Mouse (Mus musculus) mouse trophoblast stem cell (cell line): ENCODE measurements at regions not wholly inside any gene's neighbourhood (a gene's known extent, or its start where the extent isn't known, plus 50 kb on each side); places are given as distances from the start of the nearest gene placed in this dataset.

Experiments used
- in situ Hi-C, 2 experiments: fragments of 300-500 bp; cut with MseI, MboI; formaldehyde crosslinking; loops; 2 replicates in 1 of 2; 3 replicates in 1 of 2; pipeline ENCODE4 v1.15.1; 2025

- in situ Hi-C loops, result no loop called here
Observed at GRCm38 (mm10) chr10:92504271-92504670, 217.9 kb downstream of the Nedd1 start.

DNA sequence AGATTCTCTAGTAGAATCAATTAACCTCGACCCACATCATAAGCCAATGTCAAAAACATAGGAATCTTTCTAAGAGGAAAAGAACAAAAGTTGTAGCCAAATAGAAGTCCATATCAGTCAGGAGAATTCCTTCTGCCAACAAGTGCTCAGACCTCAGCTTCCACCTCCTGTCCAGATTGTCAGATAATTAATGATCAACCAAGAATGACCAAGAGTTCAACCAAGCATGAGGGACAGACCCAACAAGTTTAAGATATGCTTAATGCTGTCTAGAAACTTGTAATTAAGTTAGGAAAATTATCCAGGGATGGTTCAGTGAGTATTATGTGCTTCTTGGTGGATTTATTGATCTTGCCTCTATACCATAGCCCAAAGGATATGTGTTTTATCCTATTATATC, 238.6 kb downstream of the Nedd1 start:
- in situ Hi-C loops, result no loop called here

DNA sequence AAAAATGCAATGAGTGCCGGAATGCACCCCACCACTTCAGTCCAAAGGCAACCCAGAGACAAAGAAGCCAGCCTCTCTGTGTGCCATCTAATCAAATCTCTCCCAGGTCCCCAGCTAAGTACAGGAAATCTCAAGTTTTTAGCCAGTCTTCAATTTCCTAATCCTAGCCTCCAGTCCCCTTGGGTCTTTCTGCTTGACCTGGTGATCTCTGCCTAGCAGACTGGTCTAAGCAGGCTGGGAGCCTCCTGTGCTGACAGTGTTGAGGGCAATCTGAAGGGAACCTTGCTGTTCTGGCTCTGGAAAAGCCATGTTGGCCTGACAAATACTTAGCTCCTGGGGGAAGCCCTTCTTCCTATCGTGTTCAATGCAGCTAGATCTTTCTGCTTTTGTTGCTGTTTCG, 248.9 kb downstream of the Nedd1 start:
- in situ Hi-C loops, result no loop called here

- in situ Hi-C loops, result no loop called here
Observed at GRCm38 (mm10) chr10:92471111-92471510, 251.1 kb downstream of the Nedd1 start.

DNA sequence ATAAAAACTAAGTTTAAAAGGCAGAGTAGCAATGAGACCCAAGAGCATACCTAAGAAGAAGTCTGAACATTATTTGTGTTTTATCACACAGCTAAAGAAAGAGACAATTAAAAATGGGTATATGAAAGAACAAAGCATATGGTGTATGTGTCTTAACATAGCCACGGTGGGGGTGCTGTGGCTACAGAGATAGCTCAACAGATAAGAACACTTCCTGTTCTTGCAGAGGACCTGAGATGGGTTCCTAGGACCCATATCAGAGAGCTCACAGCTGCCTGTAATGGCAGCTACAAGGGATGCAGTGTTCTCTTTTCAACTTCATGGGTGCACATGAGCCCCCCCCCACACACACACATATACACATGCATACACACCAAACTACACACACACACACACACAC, 267.0 kb downstream of the Nedd1 start:
- in situ Hi-C loops, result no loop called here

DNA sequence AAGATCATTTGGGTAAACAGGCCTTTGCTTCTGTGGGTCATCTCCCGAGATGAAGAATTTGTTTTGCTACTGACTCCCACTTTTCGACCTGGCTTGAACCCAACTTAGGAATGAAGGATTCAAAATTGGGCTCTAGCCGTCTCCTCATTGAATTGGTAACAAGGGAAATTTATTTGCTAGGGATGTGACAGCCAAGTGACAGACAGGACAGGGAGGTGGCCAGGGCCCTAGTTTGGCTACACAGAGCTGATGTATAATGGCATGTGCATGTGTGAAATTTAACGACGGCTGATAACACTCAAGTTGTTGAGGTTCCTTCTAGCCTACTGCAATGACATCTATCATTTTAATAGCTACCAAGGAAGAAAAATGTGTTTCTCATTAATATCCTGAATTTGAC, 268.7 kb downstream of the Nedd1 start:
- in situ Hi-C loops, result no loop called here

DNA sequence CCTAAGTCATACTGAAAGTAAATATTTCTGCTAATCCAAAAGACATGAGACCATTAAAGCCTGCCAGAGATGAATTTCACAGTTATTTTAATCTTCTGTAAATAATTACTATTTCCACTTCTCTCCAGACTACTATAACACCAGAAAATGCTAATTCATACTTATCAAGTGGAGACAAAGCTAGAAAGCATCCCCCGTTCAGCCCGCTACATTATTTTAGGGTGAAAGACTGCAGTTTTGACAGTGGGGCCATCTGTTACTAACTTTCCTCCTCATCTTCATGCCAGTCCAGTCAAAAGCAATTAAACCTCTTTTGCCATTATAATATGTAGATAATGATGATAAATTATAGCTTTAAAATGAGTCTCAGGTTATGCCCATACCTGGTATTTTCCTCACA, 276.3 kb downstream of the Nedd1 start:
- in situ Hi-C loops, result no loop called here

DNA sequence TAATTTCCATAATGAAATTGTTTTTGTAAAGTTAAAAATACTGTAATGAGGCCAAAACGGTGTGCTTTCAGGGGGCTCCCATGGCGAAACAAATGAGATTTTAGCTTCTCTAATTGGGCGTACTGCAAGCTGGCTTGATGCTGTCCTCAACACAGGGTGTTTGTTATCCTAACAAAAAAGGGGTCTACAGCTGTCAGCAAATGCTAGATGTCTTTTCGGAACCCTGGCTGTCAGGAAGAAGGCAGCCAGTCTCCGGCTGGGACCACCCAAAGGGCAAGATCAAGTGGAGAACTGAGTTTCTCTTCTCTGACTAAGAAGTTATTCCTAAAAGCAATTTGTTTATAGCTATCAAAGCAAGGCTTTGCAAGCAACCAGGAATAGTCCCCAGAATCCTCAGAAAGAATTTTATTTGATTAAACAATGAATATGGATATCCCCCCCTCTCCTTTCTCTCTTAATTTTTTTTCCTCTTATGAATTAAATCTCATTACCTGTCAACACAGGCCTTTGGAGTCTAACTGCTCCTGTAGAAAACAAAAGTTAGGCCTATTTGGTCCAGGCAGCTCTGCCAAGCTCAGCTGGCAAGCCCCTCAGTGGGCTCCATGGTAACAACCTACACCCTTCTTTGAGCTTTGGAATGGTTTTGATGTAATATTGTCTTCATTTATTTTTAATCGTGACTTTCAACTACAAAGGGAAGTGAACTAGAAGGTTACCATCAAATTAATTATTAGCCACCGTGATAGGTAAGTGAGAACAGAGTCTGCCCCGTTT, 283.4 kb downstream of the Nedd1 start:
- in situ Hi-C loops, result no loop called here

GRCm38 (mm10) chr10:92429256-92429655, 293.0 kb downstream of the Nedd1 start:
- in situ Hi-C loops, result no loop called here

- in situ Hi-C loops, result no loop called here
Observed at GRCm38 (mm10) chr10:92428026-92428425, 294.2 kb downstream of the Nedd1 start.

DNA sequence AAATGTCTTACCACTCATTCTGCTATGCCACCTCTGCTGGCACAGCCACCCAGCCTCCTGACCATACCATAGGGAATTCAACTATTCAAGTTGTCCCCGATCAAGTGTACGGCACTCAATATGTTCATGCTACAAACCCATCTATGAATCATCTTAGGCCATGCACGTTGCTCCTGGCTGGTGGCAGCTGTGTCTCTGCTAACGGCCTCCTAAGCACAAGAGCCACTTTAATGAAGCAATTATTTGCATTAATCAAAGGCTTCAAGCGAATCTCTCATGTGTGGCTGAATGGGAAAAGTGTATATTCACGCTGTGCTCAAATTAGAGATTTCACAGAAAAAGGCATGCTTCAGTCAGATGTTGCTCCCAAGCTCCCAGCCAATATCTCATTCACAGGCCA, 295.8 kb downstream of the Nedd1 start:
- in situ Hi-C loops, result no loop called here

DNA sequence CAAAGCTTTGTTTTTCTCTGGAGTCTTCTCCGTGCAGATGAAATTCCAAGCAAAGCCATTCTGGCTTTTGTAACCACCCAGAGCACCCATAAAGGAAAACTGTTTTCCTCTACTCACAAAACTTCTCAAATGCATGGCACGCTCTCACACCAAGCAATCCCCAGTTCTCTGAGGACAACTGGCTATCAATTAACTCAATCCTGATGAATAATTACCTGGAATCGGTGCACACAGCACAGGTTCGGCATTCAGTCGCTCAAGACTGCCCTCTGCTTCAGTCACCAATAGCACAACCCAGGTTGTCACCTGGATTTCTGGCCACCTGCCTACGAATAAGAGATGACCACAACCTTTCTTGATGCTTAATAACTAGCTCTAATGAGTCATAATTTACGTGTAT, 309.5 kb downstream of the Nedd1 start:
- in situ Hi-C loops, result no loop called here

DNA sequence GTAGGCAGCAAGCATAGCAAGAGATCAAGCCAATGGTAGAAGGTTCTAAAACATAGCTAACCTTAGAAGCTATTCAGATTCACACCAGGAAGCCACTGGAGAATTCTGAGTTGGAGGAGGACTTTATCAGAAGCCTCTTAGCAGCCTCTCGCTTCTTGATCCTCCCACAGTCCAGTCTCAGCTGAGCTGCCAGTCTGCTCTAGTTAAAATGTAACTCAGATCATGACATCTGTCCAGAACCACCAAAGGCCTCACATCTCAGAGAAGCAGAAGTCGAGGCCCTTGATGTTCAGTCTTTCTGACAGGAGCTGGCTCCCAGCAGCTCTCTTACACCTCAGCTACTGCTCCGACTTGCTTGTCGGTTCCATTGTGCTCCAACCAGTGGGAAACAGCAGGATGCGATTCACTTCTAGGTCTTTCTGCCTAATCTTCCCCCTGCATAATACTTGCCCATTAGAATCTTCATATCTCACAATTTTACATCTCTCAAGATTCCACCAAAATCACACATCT, 311.4 kb downstream of the Nedd1 start:
- in situ Hi-C loops, result no loop called here

DNA sequence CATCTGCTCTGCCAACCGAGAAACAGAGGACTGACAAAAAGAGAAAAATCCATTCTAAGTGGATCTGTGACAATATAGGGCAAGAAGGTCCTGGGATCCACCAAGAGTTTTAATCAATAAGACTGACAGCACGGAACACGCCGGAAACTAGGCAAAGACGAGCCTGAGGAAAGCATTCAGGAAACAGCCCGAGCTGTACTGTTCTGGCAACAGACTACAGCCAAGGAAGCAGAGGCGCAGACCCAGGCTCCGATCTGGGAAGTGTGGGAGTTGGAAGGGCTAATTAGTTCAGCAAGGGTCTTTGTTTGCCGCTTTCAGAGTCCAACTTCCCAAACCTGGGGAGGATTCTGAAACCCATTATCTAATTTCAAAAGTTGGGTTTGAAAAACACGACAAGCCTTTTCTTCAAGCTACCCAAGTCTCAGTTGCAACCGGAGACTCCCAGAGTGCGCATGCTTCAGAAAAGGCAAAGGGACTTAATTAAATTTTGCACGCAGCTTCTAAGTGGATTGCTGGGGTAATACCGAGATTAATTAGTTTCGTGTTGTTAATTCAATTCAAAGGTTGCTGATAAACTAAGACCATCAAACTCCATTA, 317.4 kb downstream of the Nedd1 start:
- in situ Hi-C loops, result no loop called here

GRCm38 (mm10) chr10:92400587-92401090, 321.6 kb downstream of the Nedd1 start:
- in situ Hi-C loops, result no loop called here

- in situ Hi-C loops, result no loop called here
Observed at GRCm38 (mm10) chr10:92389176-92389732, 333.0 kb downstream of the Nedd1 start.

GRCm38 (mm10) chr10:92367126-92367525, 355.1 kb downstream of the Nedd1 start:
- in situ Hi-C loops, result no loop called here

- in situ Hi-C loops, result no loop called here
Observed at GRCm38 (mm10) chr10:92356738-92357137, 365.5 kb downstream of the Nedd1 start.

DNA sequence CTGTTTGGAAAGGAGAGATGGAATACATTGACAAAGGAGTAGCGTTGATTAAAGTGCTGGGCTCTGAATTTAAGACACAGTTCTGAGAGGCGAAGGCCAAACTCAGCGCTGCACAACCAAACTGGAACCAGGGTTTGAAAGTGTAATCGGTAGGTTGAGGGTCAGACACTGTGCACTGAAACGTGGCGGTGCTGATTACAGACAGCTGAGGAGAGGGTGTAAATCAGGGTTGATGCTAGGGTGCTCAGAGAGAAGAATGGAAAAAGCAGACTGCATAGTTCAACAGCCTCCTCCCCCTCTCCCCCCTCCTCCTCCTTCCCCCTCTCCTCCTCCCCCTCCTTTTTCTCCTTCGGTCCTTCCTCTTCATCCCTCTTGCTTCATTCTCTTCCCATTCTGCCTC, 373.2 kb downstream of the Nedd1 start:
- in situ Hi-C loops, result no loop called here

DNA sequence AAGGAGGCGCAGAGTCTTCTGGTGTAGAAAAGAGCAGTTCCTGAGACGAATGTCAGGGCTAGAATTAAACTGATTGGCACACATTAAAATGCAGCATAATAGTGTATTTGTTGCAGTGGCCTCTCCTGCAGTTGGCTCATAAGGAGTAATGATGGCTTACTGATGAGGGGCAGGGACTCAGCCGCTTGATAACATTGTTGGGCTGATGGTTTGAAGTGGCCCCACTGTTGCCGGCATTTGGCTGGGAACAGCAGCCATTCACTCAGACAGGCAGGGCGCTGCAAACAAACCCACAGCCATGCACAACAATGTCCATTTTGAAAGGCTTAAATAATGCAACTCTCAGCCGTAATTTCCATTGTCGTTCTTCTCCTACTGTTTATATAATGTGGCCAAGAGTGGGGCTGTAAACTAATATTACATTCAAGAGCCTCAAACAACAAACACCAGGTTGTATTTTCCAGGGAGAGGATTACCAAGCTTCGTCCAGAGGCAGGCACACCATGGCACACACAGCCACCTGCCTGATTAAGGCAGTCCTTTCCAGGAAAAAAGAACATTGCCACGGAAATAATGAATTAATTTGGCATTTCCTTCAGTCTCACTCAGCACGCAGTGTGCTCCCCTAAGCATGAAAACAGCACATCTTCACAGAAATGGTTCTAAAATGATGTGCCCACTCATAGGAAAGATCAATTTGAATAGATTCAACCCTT, 374.1 kb downstream of the Nedd1 start:
- in situ Hi-C loops, result no loop called here

- in situ Hi-C loops, result no loop called here
Observed at GRCm38 (mm10) chr10:92339671-92340070, 382.5 kb downstream of the Nedd1 start.

DNA sequence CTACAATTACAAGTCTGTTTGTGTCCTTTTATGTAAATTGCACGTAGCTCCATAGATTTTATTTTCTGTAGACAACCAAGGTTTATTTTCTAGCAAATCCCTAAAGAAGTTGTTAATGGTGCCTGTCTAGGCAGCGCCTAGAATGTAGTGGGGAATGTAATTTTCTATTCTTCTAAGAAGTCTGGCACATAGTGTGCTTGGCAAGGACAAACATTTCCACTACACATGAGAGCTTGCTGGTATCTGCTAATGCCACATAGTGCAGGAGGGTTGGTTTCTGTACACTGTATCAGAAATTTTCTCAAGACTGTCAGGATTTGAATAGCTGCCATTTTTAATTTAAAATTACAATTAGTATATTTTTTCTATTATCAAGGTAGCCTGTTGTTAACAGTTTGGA, 385.3 kb downstream of the Nedd1 start:
- in situ Hi-C loops, result no loop called here
